Mouse (Mus musculus): ENCODE results near the gene Gtf3c2. TPM values are rescaled to one million over a fixed set of nuclear protein-coding genes. Genes with fewer than 3 reads are reported as not detected.

Gtf3c2 gene
- total and polyA plus RNA-seq, 3 experiments: 65.1 to 164 (median 88.3) TPM

DNA sequence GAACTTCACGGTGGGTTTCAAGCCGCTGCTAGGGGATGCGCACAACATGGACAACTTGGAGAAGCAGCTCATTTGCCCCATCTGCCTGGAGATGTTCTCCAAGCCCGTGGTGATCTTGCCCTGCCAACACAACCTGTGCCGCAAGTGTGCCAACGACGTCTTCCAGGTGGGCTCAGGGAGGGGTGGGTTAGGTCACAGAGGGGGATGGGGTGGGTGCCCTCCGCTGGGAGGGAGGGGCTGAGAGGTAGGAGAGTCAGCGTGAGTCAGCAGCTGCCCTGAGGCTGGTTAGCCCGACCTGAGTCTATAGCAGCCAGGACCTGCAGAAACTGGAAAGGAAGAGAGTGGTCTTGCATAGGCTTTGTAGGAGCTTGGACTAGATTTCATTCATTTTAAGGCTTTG is 63.0 kb downstream of the Gtf3c2 start:
- Histone ChIP-seq H3K27me3 (ENCODE audit: insufficient read depth, low read length) (peaks cover 25% of the 10 kb centered on the region), H3K9me3 (replicated peaks) (no peaks in the 10 kb centered on the region), H3K4me3 (ENCODE audit: low read depth, low read length) (no peak overlapping the region), H3K4me1 (ENCODE audit: insufficient read depth, low read depth, low read length) (no peaks in the 10 kb centered on the region), H3K36me3 (replicated peaks) (no peaks in the 10 kb centered on the region)
- no peak for ATAC-seq (ENCODE audit: extremely low read depth, insufficient number of reproducible peaks, low FRiP score, poor library complexity, severe bottlenecking)
- no peak for TF ChIP-seq POLR2AphosphoS5 (IDR thresholded peaks at IDR 0.05; ENCODE audit: insufficient replicate concordance, low read depth, low read length)
- TF ChIP-seq TAL1 (conservative IDR thresholded peaks at IDR 0.05; ENCODE audit: low read depth, low read length): no peak
- no peak for TF ChIP-seq GATA1 (IDR thresholded peaks at IDR 0.05; ENCODE audit: borderline replicate concordance, low read length)
- no peak for DNase-seq (ENCODE audit: low spot score)

DNA sequence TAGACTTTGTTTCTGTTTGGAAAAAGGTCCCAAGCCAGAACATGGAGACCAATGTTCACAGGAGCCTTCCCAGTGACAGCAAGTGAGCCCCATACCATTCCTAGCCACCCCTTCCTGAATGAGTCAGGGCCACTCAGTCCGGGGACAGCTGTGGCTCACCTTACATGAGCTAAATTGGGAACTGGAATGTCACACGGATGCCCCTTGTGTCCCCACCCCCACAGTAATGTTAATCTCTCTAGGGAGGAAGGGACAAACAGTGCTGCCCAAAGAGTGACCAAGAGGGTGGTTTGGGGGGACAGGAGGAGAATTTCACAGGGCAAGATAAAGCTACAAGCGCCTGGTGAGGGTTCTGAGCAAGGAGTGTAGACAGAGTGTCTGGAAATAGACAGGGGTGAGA is 63.6 kb downstream of the Gtf3c2 start, which contains the start of gene Trim54:
Trim54 (plus strand) TSS at position 359 of the 400 bp plus-strand sequence.
- Histone ChIP-seq H3K4me3 (ENCODE audit: low read depth, low read length) (no peak within 1 kb of the TSS), H3K36me3 (replicated peaks) (no peaks in the 10 kb centered on the region), H3K9me3 (replicated peaks) (no peaks in the 10 kb centered on the region), H3K4me1 (ENCODE audit: insufficient read depth, low read depth, low read length) (no peaks in the 10 kb centered on the region), H3K27me3 (ENCODE audit: insufficient read depth, low read length) (peaks cover 25% of the 10 kb centered on the region)
- ATAC-seq (ENCODE audit: extremely low read depth, insufficient number of reproducible peaks, low FRiP score, poor library complexity, severe bottlenecking): no peak
- TF ChIP-seq GATA2 (IDR thresholded peaks at IDR 0.05; ENCODE audit: borderline replicate concordance, low read depth, low read length): no peak
- TF ChIP-seq TAL1 (conservative IDR thresholded peaks at IDR 0.05; ENCODE audit: low read depth, low read length): no peak
- DNase-seq (ENCODE audit: low spot score): no peak

DNA sequence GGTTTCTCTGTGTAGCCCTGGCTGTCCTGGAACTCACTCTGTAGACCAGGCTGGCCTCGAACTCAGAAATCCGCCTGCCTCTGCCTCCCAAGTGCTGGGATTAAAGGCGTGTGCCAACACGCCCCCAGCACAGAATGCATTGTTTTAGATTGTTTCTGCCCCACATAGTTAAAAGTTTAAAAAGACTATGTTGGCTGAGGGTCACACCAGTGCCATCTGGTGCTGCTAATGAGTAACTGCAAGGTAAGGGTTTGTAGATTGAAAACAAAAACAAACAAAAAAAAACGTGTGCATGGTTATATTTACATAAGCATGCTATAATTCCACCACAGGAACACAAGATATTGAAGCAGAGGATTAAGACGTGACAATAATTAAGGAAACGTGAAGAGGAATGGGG is 69.2 kb downstream of the Gtf3c2 start:
- H3K36me3 ChIP-seq (replicated peaks): no peaks in the 10 kb centered on the region
- H3K9me3 ChIP-seq (replicated peaks): no peaks in the 10 kb centered on the region
- DNase-seq (ENCODE audit: low spot score) (no peak), ATAC-seq (ENCODE audit: extremely low read depth, insufficient number of reproducible peaks, low FRiP score, poor library complexity, severe bottlenecking) (no peak)
- H3K4me1 ChIP-seq (ENCODE audit: insufficient read depth, low read depth, low read length): no peaks in the 10 kb centered on the region
- no peak for TF ChIP-seq TAL1 (conservative IDR thresholded peaks at IDR 0.05; ENCODE audit: low read depth, low read length)
- H3K4me3 ChIP-seq (ENCODE audit: low read depth, low read length): no peak overlapping the region
- H3K27me3 ChIP-seq (ENCODE audit: insufficient read depth, low read length): peaks cover 16% of the 10 kb centered on the region

DNA sequence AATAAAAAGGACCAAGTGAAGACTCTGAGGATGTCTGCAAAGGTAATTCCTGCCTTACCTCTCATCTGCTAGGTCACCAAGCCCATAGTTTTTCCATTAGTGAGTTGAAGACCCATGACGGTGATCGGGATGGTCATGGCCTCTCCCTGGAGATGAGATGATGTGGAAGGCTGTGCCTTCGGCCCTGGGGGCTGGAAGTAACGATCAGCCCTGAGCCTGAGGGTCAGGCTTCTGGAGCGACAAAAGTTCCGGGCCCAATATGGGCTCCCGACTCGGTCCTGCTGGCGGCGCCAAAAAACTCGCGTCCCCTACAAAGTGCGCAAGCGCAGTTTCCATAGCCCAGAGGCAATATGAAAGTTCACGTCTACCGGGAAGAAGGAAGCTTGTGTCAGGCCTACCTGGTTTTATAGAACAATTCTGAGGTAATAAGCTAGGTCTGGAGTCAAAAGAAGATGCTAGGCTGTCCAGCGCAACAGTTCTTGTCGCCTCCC is 71.9 kb downstream of the Gtf3c2 start, which contains the start of gene Slc30a3:
Slc30a3 (minus strand) TSS at position 238 of the 491 bp plus-strand sequence.
- no peak for DNase-seq (ENCODE audit: low spot score)
- Histone ChIP-seq H3K36me3 (replicated peaks) (no peaks in the 10 kb centered on the region), H3K4me1 (ENCODE audit: insufficient read depth, low read depth, low read length) (no peaks in the 10 kb centered on the region), H3K27me3 (ENCODE audit: insufficient read depth, low read length) (peaks cover 31% of the 10 kb centered on the region), H3K4me3 (ENCODE audit: low read depth, low read length) (no peak within 1 kb of the TSS), H3K9me3 (replicated peaks) (no peaks in the 10 kb centered on the region)
- TF ChIP-seq POLR2AphosphoS5 (IDR thresholded peaks at IDR 0.05; ENCODE audit: insufficient replicate concordance, low read depth, low read length): no peak
- TF ChIP-seq GATA2 (IDR thresholded peaks at IDR 0.05; ENCODE audit: borderline replicate concordance, low read depth, low read length): no peak
- no peak for TF ChIP-seq CTCF (IDR thresholded peaks at IDR 0.05; ENCODE audit: low read depth, low read length)
- no peak for TF ChIP-seq TAL1 (conservative IDR thresholded peaks at IDR 0.05; ENCODE audit: low read depth, low read length)
- no peak for TF ChIP-seq GATA1 (IDR thresholded peaks at IDR 0.05; ENCODE audit: borderline replicate concordance, low read length)
- no peak for ATAC-seq (ENCODE audit: extremely low read depth, insufficient number of reproducible peaks, low FRiP score, poor library complexity, severe bottlenecking)

Other genes with a start within 250 kb of the Gtf3c2 start
Only the 20 nearest of the 22 such genes appear.
- gene Tcf23, start 211.5 kb downstream of the Gtf3c2 start, total RNA-seq (2014; fragmentation: Nextera tagmentation): not detected in 2 replicates
- gene Tcf23, start 211.5 kb downstream of the Gtf3c2 start, total RNA-seq (2017): 0.12 TPM in 1 of 2 replicates, not detected in the other
- gene Tcf23, start 211.5 kb downstream of the Gtf3c2 start, polyA plus RNA-seq (2012): not detected in 2 replicates
- gene Atraid, start 131.8 kb downstream of the Gtf3c2 start, total RNA-seq (2014; fragmentation: Nextera tagmentation): 81.9 and 89.6 TPM in 2 replicates
- gene Atraid, start 131.8 kb downstream of the Gtf3c2 start, total RNA-seq (2017): 50.0 and 54.0 TPM in 2 replicates
- gene Atraid, start 131.8 kb downstream of the Gtf3c2 start, polyA plus RNA-seq (2012): 11.6 and 15.6 TPM in 2 replicates
- gene Slc5a6, start 131.2 kb downstream of the Gtf3c2 start, total RNA-seq (2014; fragmentation: Nextera tagmentation): 3.2 and 4.0 TPM in 2 replicates
- gene Slc5a6, start 131.2 kb downstream of the Gtf3c2 start, total RNA-seq (2017): 2.2 and 5.2 TPM in 2 replicates
- gene Slc5a6, start 131.2 kb downstream of the Gtf3c2 start, polyA plus RNA-seq (2012): 9.5 and 11.9 TPM in 2 replicates
- 87.7 and 102 TPM in 2 replicates for gene Cad, start 125.4 kb downstream of the Gtf3c2 start, total RNA-seq (2014; fragmentation: Nextera tagmentation)
- gene Cad, start 125.4 kb downstream of the Gtf3c2 start, total RNA-seq (2017): 18.5 and 20.2 TPM in 2 replicates
- 426 and 438 TPM in 2 replicates for gene Cad, start 125.4 kb downstream of the Gtf3c2 start, polyA plus RNA-seq (2012)
- gene Dnajc5g, start 73.9 kb downstream of the Gtf3c2 start, total RNA-seq (2014; fragmentation: Nextera tagmentation): not detected in 2 replicates
- gene Dnajc5g, start 73.9 kb downstream of the Gtf3c2 start, total RNA-seq (2017): not detected in 2 replicates
- not detected in 2 replicates for gene Dnajc5g, start 73.9 kb downstream of the Gtf3c2 start, polyA plus RNA-seq (2012)
- not detected in 2 replicates for gene Slc30a3, start 71.9 kb downstream of the Gtf3c2 start, total RNA-seq (2014; fragmentation: Nextera tagmentation)
- gene Slc30a3, start 71.9 kb downstream of the Gtf3c2 start, total RNA-seq (2017): 0.05 TPM in 1 of 2 replicates, not detected in the other
- gene Slc30a3, start 71.9 kb downstream of the Gtf3c2 start, polyA plus RNA-seq (2012): not detected in 2 replicates
- gene Trim54, start 63.4 kb downstream of the Gtf3c2 start, total RNA-seq (2014; fragmentation: Nextera tagmentation): not detected in 2 replicates
- not detected in 2 replicates for gene Trim54, start 63.4 kb downstream of the Gtf3c2 start, total RNA-seq (2017)
- not detected in 2 replicates for gene Trim54, start 63.4 kb downstream of the Gtf3c2 start, polyA plus RNA-seq (2012)
- not detected in 2 replicates for gene Ucn, start 41.3 kb downstream of the Gtf3c2 start, total RNA-seq (2014; fragmentation: Nextera tagmentation)
- not detected in 2 replicates for gene Ucn, start 41.3 kb downstream of the Gtf3c2 start, total RNA-seq (2017)
- gene Ucn, start 41.3 kb downstream of the Gtf3c2 start, polyA plus RNA-seq (2012): not detected in 2 replicates
- 56.6 and 78.2 TPM in 2 replicates for gene Mpv17, start 25.9 kb downstream of the Gtf3c2 start, total RNA-seq (2014; fragmentation: Nextera tagmentation)
- gene Mpv17, start 25.9 kb downstream of the Gtf3c2 start, total RNA-seq (2017): 69.8 and 70.3 TPM in 2 replicates
- 27.7 and 31.2 TPM in 2 replicates for gene Mpv17, start 25.9 kb downstream of the Gtf3c2 start, polyA plus RNA-seq (2012)
- gene Gm29609, start 233 bp downstream of the Gtf3c2 start, total RNA-seq (2014; fragmentation: Nextera tagmentation): 5.4 and 7.1 TPM in 2 replicates
- gene Gm29609, start 233 bp downstream of the Gtf3c2 start, total RNA-seq (2017): 2.8 and 4.4 TPM in 2 replicates
- 4.3 and 7.2 TPM in 2 replicates for gene Gm29609, start 233 bp downstream of the Gtf3c2 start, polyA plus RNA-seq (2012)
- gene Snx17, start 13.1 kb upstream of the Gtf3c2 start, total RNA-seq (2014; fragmentation: Nextera tagmentation): 35.3 and 42.8 TPM in 2 replicates
- 56.5 and 65.1 TPM in 2 replicates for gene Snx17, start 13.1 kb upstream of the Gtf3c2 start, total RNA-seq (2017)
- 36.0 and 37.0 TPM in 2 replicates for gene Snx17, start 13.1 kb upstream of the Gtf3c2 start, polyA plus RNA-seq (2012)
- 43.3 and 104 TPM in 2 replicates for gene Eif2b4, start 13.3 kb upstream of the Gtf3c2 start, total RNA-seq (2014; fragmentation: Nextera tagmentation)
- 43.6 and 49.3 TPM in 2 replicates for gene Eif2b4, start 13.3 kb upstream of the Gtf3c2 start, total RNA-seq (2017)
- 139 and 201 TPM in 2 replicates for gene Eif2b4, start 13.3 kb upstream of the Gtf3c2 start, polyA plus RNA-seq (2012)
- 9.4 and 12.2 TPM in 2 replicates for gene Zfp513, start 22.2 kb upstream of the Gtf3c2 start, total RNA-seq (2014; fragmentation: Nextera tagmentation)
- gene Zfp513, start 22.2 kb upstream of the Gtf3c2 start, total RNA-seq (2017): 7.0 and 7.6 TPM in 2 replicates
- 35.7 and 48.2 TPM in 2 replicates for gene Zfp513, start 22.2 kb upstream of the Gtf3c2 start, polyA plus RNA-seq (2012)
- 168 and 173 TPM in 2 replicates for gene Ppm1g, start 40.5 kb upstream of the Gtf3c2 start, total RNA-seq (2014; fragmentation: Nextera tagmentation)
- 158 and 176 TPM in 2 replicates for gene Ppm1g, start 40.5 kb upstream of the Gtf3c2 start, total RNA-seq (2017)
- 297 and 362 TPM in 2 replicates for gene Ppm1g, start 40.5 kb upstream of the Gtf3c2 start, polyA plus RNA-seq (2012)
- 38.2 and 49.6 TPM in 2 replicates for gene Nrbp1, start 60.7 kb upstream of the Gtf3c2 start, total RNA-seq (2014; fragmentation: Nextera tagmentation)
- 76.8 and 77.1 TPM in 2 replicates for gene Nrbp1, start 60.7 kb upstream of the Gtf3c2 start, total RNA-seq (2017)
- gene Nrbp1, start 60.7 kb upstream of the Gtf3c2 start, polyA plus RNA-seq (2012): 15.1 and 17.3 TPM in 2 replicates
- gene Gm9970, start 61.1 kb upstream of the Gtf3c2 start, total RNA-seq (2014; fragmentation: Nextera tagmentation): not detected in 2 replicates
- 0.29 TPM in 1 of 2 replicates, not detected in the other for gene Gm9970, start 61.1 kb upstream of the Gtf3c2 start, total RNA-seq (2017)
- 0.10 and 0.18 TPM in 2 replicates for gene Gm9970, start 61.1 kb upstream of the Gtf3c2 start, polyA plus RNA-seq (2012)
- 3.8 and 8.8 TPM in 2 replicates for gene Krtcap3, start 71.5 kb upstream of the Gtf3c2 start, total RNA-seq (2014; fragmentation: Nextera tagmentation)
- gene Krtcap3, start 71.5 kb upstream of the Gtf3c2 start, total RNA-seq (2017): 6.4 and 10.5 TPM in 2 replicates
- 9.4 and 11.8 TPM in 2 replicates for gene Krtcap3, start 71.5 kb upstream of the Gtf3c2 start, polyA plus RNA-seq (2012)
- gene Ift172, start 111.0 kb upstream of the Gtf3c2 start, total RNA-seq (2014; fragmentation: Nextera tagmentation): 19.0 and 21.5 TPM in 2 replicates
- gene Ift172, start 111.0 kb upstream of the Gtf3c2 start, total RNA-seq (2017): 24.2 and 24.3 TPM in 2 replicates
- gene Ift172, start 111.0 kb upstream of the Gtf3c2 start, polyA plus RNA-seq (2012): 32.5 and 37.8 TPM in 2 replicates
- not detected in 2 replicates for gene Fndc4, start 115.9 kb upstream of the Gtf3c2 start, total RNA-seq (2014; fragmentation: Nextera tagmentation)
- 0.38 TPM in 1 of 2 replicates, not detected in the other for gene Fndc4, start 115.9 kb upstream of the Gtf3c2 start, total RNA-seq (2017)
- not detected in 2 replicates for gene Fndc4, start 115.9 kb upstream of the Gtf3c2 start, polyA plus RNA-seq (2012)
- gene Gckr, start 117.3 kb upstream of the Gtf3c2 start, total RNA-seq (2014; fragmentation: Nextera tagmentation): 0.23 TPM in 1 of 2 replicates, not detected in the other
- 0.05 and 0.23 TPM in 2 replicates for gene Gckr, start 117.3 kb upstream of the Gtf3c2 start, total RNA-seq (2017)
- not detected in 2 replicates for gene Gckr, start 117.3 kb upstream of the Gtf3c2 start, polyA plus RNA-seq (2012)